Mouse (Mus musculus) forebrain, embryonic 16.5 days (tissue): ENCODE measurements around the gene Hist1h2bk. TPM values are rescaled to one million over a fixed set of nuclear protein-coding genes. Genes with fewer than 3 reads are reported as not detected.
"Not testable (repeated sequence)": the region's sequence is repeated elsewhere in the genome, so short reads cannot be mapped to it uniquely, and the experiment has no call there.

ENCODE experiments used
- ATAC-seq: fragments of 200-750 bp; cut with Nextera tagmentation; 2 replicates; pipeline ENCODE4 v1.8.0; 2017; ENCODE audit warnings: mild to moderate bottlenecking, moderate library complexity
- H3K27ac ChIP-seq: fragments of 300-500 bp; sonication (generic); 2 replicates; pipeline ENCODE4 v1.5.1; 2014; ENCODE audit warnings: low read length, control low read depth
- H3K27me3 ChIP-seq: fragments of 300-500 bp; sonication (generic); replicated peaks from 2 replicates; pipeline ENCODE4 v1.6.1; 2014; ENCODE audit warnings: low read length; ENCODE audit not compliant: control insufficient read depth, insufficient read depth
- H3K36me3 ChIP-seq: fragments of 300-500 bp; sonication (generic); 2 replicates; pipeline ENCODE4 v1.6.1; 2014; ENCODE audit not compliant: control insufficient read depth, insufficient read depth
- H3K4me1 ChIP-seq: fragments of 300-500 bp; sonication (generic); replicated peaks from 2 replicates; pipeline ENCODE4 v1.6.1; 2014; ENCODE audit warnings: low read length; ENCODE audit not compliant: control insufficient read depth, insufficient read depth
- H3K4me2 ChIP-seq: fragments of 300-500 bp; sonication (generic); 2 replicates; pipeline ENCODE4 v1.6.1; 2014; ENCODE audit warnings: mild to moderate bottlenecking, low read length, control low read depth
- H3K4me3 ChIP-seq: fragments of 300-500 bp; sonication (generic); replicated peaks from 2 replicates; pipeline ENCODE4 v1.5.1; 2014; ENCODE audit warnings: mild to moderate bottlenecking, low read length, control low read depth
- H3K9ac ChIP-seq: fragments of 300-500 bp; sonication (generic); replicated peaks from 2 replicates; pipeline ENCODE4 v1.6.1; 2014; ENCODE audit warnings: low read depth, low read length, control low read depth
- H3K9me3 ChIP-seq: fragments of 300-500 bp; sonication (generic); 2 replicates; pipeline ENCODE4 v1.6.1; 2016; ENCODE audit warnings: low read length; ENCODE audit not compliant: control insufficient read depth
- WGBS: fragments of 180-500 bp; shearing (Covaris S2); extraction: QIAGEN DNeasy Blood & Tissue Kit; methylation state at CpG from one replicate; pipeline ENCODE4 v1.1.7; 2014; 5-methylcytosine and 5-hydroxymethylcytosine counted together
- microRNA-seq: library from miRNA; unstranded; fragments of <30 nt; microRNA quantifications from one replicate; pipeline ENCODE4, GENCODE M21; 2017
- polyA plus RNA-seq: library from polyadenylated mRNA; unstranded; fragments of >200 nt; fragmentation: Nextera tagmentation; extraction: Ambion mirVana; gene quantifications from 2 replicates; pipeline ENCODE4 v1.2.1, GENCODE M21; 2015

Gene Hist1h2bk
- polyA plus RNA-seq, 1 experiment from 2014 or later: 3.3 TPM

DNA sequence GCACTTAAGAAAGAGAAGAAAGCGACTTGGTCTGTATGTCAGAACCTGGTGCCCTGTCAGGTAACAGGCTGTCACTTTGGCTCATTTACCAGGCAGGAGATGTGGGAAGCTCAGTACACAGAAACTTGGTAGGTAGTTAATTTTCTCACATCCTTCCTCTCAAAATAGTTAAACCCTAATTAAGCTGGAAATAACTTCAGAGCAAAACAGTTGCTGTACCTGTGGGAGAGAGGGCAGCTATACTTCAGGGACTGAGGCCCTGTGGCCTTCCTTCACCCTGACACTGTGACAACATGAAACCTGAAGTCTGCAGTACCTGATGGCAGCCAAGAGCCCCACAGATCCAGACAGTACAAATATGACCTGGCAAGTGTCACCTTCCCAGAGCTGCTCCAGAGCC lies 48.5 kb downstream of the Hist1h2bk start, which contains the start of gene Vmn1r188:
TSS of gene Vmn1r188 (plus strand) at position 301 of the 400 bp plus-strand sequence.
- not testable (repeated sequence) for H3K4me2 ChIP-seq, H3K9ac ChIP-seq, H3K27ac ChIP-seq, H3K27me3 ChIP-seq, H3K4me3 ChIP-seq, ATAC-seq, H3K4me1 ChIP-seq, H3K9me3 ChIP-seq, H3K36me3 ChIP-seq
- WGBS: 91% methylated on average over 1 of the region's 1 CpGs

Small RNA genes within 50 kb of the gene (microRNA-seq; reads per million reads assigned to microRNA genes)
- gene Gm26300 (not detected), gene Gm44390 (not detected), gene Gm44486 (not detected)

Other genes with a start within 250 kb of the Hist1h2bk start
- 1.7 TPM in 1 of 2 replicates, not detected in the other for gene Hist1h2an, start 248.7 kb upstream of the Hist1h2bk start, polyA plus RNA-seq
- 2.0 TPM in 1 of 2 replicates, not detected in the other for gene Hist1h2bp, start 248.4 kb upstream of the Hist1h2bk start, polyA plus RNA-seq
- gene Hist1h2bq, start 225.7 kb upstream of the Hist1h2bk start, polyA plus RNA-seq: 7.9 and 8.0 TPM in 2 replicates
- gene Hist1h2ao, start 225.4 kb upstream of the Hist1h2bk start, polyA plus RNA-seq: not detected in 2 replicates
- not detected in 2 replicates for gene Hist1h4m, start 224.1 kb upstream of the Hist1h2bk start, polyA plus RNA-seq
- gene Hist1h4n, start 203.7 kb upstream of the Hist1h2bk start, polyA plus RNA-seq: 5.9 and 6.4 TPM in 2 replicates
- 1,189 and 1,296 TPM in 2 replicates for gene Hist1h2ap, start 202.4 kb upstream of the Hist1h2bk start, polyA plus RNA-seq
- gene Hist1h2br, start 202.1 kb upstream of the Hist1h2bk start, polyA plus RNA-seq: 7.8 and 8.3 TPM in 2 replicates
- gene Zfp184, start 90.8 kb upstream of the Hist1h2bk start, polyA plus RNA-seq: 24.8 and 25.7 TPM in 2 replicates
- not detected in 2 replicates for gene Pom121l2, start 54.7 kb upstream of the Hist1h2bk start, polyA plus RNA-seq
- gene Prss16, start 26.1 kb upstream of the Hist1h2bk start, polyA plus RNA-seq: 0.19 TPM in 1 of 2 replicates, not detected in the other
- not detected in 2 replicates for gene Hist1h2ah, start 302 bp upstream of the Hist1h2bk start, polyA plus RNA-seq
- 14.0 and 14.5 TPM in 2 replicates for gene Hist1h4i, start 5.5 kb downstream of the Hist1h2bk start, polyA plus RNA-seq
- gene Hist1h2ag, start 7.1 kb downstream of the Hist1h2bk start, polyA plus RNA-seq: 8.5 and 13.4 TPM in 2 replicates
- gene Hist1h2bj, start 7.3 kb downstream of the Hist1h2bk start, polyA plus RNA-seq: 2.1 and 3.1 TPM in 2 replicates
- 0.04 TPM in 1 of 2 replicates, not detected in the other for gene Vmn1r188, start 48.6 kb downstream of the Hist1h2bk start, polyA plus RNA-seq
- gene Vmn1r189, start 70.0 kb downstream of the Hist1h2bk start, polyA plus RNA-seq: not detected in 2 replicates
- not detected in 2 replicates for gene Vmn1r191, start 148.1 kb downstream of the Hist1h2bk start, polyA plus RNA-seq
- not detected in 2 replicates for gene Vmn1r192, start 155.3 kb downstream of the Hist1h2bk start, polyA plus RNA-seq
- not detected in 2 replicates for gene Vmn1r193, start 187.3 kb downstream of the Hist1h2bk start, polyA plus RNA-seq
- not detected in 2 replicates for gene Vmn1r194, start 208.3 kb downstream of the Hist1h2bk start, polyA plus RNA-seq
- not detected in 2 replicates for gene Vmn1r195, start 234.7 kb downstream of the Hist1h2bk start, polyA plus RNA-seq